Mouse (Mus musculus) urinary bladder, postnatal 4 days (tissue): Measurements from ENCODE around the gene Slitrk4.

Source experiments
- DNase-seq, 2 experiments: peaks; one replicate each; pipeline ENCODE4 v3.0.0; 2021 to 2022; ENCODE audit warnings: low spot score in 2 of 2

Slitrk4 gene

DNA sequence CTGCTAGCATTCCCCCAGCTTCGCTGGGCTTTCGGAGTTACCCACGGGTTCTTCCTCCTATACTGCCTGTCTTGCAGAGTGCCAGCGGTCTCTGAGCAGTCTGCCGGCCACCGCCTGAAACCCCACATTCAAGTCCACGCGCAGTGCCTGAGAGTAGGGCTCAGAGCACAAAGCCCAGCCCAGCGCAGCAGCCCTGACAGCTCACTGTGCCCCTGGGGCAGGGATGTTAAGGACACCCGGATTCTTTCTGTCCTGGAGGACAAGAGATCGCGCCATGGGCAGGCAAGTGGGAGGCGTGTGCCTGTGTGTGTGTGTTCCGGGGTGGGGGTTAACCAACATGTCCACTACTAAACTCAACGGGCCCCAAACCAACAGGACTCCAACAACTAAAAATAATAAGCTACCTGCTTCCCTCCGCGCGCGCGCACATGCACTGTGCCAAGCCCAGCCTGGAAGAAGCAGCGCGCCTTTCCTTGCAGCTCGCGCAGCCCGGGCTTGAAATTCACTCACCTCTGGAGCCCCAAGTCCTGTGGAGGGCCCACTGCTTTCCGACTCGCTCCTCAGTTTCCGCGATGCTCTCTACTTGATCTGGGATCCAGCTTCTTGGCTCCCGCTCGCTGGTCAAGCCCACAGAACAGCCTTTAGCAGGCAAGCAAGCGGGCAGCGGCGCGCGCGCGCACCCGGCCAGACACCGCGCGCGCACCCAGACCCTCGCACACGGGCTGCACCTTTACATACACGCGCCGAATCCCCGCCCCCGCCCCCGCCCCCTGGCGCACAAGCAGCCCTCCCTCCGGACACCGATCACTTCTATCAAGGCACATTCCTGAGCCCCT is at the start of gene Slitrk4:
Gene Slitrk4 (minus strand): TSS at position 707 of the 836 bp plus-strand sequence.
- no peak for DNase-seq

DNA sequence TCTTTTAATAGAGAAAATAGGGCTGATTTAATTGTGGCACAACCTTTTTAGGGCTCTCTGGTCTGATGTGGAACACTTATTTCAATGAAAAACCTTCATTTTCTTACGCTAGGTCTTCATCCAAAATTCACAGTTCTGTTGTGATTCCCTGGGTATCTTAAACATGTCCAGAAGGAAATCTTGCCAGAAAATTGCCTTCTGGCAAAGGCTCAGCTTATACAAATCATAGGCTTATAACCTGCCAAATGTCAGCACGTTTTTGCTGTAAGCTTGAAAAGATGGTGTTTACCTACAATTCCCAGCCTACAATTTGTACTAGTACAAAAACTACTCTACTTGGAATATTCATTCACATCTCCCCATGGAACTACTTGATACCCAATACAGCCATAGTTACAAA is 42.7 kb upstream of the Slitrk4 start:
- no peak for DNase-seq

DNA sequence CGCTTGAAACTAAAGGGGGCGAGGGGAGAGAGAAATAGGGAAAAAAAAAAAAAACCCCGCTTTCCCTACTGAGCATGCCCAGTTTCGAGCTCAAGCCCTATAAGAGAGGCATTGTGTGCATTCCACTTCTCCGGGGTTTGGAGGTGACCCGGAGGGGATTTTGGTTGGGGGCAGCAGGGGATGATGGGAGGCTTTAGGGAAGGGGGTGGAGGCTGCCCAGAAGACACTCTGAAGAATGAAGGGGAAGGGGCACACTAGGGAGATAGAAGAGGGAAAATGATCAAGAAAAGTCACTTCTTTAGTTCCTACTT is 1.1 kb upstream of the Slitrk4 start:
- DNase-seq = no peak

DNA sequence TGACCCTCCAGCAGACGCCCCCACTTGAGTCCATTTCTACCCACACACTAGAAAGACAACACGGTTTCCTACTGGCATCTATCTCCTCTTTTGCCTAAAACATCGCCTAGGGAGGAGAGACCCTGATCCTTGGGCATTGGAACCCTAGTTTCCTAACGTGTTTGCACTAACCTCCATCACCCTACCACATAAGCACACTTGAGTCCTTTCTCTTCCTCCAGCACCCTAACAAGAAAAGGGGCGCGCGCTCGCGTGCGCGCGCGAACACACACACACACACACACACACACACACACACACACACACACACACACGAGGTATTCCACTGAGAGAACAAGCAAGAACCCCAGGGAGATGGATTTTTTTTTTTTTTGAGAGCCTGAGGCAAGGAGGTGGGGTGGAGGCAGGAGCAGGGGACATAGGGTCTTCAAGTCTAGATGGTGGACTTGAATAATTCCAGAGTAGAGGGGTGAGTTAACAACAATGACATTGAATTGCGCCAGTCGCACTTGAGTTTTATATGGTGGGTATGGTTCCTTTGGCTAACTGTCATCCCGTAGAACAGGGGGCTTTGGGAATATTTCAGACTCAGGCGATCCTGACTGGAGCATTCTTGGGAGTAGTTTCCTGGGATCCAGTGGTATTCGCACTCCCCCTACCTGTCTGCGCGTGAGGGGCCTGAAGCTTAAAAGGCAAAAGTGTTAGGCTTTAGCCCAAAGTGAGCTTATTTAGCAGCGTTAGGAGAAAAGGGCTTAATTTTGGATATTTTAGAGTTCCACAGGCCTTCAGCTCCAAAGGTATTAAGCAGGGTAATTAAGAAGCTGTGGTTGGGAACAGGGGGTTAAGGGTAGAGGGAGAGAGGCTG is 562 bp upstream of the Slitrk4 start:
- DNase-seq = no peak

DNA sequence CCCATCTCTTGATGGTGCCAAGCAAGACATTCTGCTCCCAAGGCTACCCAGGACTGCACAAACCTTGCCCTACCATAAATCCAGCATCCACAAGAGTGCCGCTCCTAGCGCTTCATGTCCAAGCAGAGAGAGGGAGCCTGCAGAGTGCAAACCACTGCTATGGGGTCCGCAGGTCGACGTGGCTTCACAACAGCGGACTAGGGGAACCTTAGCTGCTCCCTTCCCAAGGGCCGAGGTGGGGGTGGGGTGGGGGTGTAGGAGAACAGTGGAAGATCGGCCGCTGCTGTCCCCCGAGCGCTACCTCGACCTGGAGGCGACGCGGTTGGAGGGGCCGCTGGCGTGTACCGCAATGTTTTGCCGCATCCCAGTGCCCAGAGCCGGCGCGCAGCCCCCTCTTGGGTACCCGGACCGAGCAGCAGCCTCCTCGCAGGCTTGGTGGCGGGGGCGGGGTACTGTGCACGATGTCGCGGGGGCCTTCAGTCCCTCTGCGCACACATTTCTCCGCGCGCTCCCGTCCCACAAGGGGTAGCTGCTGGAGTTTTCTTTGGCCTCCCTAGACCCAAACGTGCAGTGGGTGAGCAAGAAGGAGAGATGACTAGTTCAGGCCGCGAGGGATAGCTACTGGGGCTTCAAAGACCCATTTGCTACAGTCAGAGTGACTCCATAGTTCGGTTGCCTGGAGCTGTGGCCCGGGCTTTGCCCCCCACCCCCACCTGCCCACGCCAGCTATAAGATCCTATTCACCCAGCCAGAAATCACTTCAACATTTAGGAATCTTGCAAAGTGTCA is 1.1 kb downstream of the Slitrk4 start:
- DNase-seq = no peak

DNA sequence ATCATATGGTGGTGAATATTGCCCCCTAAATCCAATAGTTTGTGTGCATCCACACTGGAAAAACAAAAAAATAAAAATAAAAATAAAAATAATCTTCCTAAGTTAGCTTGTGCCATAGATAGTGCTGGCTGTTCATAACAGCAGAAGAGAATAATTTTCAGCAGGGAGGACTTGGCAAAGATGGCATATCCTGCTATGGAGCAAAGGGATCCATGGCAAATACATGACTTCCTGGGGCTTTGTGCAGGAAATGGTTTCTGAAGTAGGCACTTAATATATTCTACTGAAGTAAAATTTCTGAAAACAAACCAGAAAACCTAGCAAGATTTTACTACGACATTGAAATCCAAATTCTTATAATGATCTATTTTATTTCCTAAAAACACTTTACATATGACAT is 13.3 kb downstream of the Slitrk4 start:
- DNase-seq = no peak
